Mouse (Mus musculus): ENCODE measurements around the gene Banp.

DNA sequence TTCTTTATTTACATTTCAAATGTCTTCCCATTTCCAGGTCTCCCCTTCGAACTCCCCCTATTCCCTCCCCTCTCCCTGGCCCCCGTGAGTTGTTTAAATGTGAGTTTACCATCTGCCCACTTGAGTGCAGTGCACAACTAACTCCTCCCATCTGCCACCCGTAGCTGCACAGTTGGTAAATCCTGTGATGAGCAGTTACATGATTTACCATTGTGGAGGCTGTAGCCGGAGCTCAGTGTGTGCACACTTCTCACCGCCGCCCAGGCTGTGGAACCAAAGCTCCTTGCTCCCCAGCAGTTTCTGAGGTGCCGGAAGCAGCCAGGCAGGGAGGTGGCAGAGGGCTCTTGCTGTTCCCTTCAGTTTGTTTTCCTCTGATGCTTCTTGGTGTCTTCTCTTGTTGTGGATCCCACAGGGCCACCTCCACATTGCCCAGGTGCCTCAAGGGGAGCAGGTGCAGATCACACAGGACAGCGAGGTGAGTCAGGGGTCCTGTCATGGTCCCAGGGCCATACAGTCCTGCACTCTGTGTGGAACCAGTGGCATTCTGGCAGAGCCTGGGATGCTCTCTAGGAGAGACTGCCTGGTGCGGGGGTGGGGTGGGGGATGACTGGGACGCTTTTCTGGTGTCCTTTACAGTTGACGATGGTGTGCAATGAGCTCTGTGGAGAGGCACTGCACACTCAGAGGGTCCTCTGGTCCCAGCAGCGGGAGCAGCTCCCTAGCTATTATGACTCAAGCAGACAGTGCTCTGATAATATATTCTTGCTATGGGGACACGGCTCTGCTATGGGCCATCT lies 57.3 kb downstream of the Banp start:
- TF ChIP-seq POLR2A (IDR thresholded peaks at IDR 0.05; ENCODE audit: insufficient read depth, low read depth, low read length) (no peak), CTCF (IDR thresholded peaks at IDR 0.05) (no peak), EP300 (IDR thresholded peaks at IDR 0.05; ENCODE audit: insufficient read depth, low read depth, low read length) (no peak)
